ENCODE assay signal across 9 mouse cellular contexts in the genomic region with DNA sequence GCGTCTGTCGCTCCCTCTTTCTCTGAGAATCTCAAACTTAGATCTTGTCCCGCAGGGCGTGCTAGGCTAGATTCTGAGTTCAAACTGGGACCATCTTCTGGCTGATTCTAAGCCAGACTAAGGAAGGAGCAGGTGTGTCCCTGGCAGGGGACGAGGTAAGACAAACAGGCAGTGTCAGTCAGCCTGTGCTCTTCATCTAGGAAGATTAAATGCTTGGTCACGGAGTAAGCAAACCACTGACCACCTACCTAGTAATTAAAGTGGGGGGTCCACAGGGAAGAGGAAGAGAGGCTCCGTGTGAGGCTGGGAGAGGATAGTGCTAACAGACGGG. TPM values are rescaled to one million over a fixed set of nuclear protein-coding genes. Genes with fewer than 3 reads are reported as not detected.
DNase-seq lines count a peak whose midpoint lies in the region; ATAC-seq and TF ChIP-seq lines count a peak whose summit lies in the region.
"Had no signal": no experiment of that assay in that cellular context is flagged by ENCODE, and none has a peak within 500 bp of the region (broad histone marks: within the 10 kb centered on the region; RNA-seq: fewer than 3 reads in every experiment).

No protein-coding gene starts in this region.

- peak overlapping the region in 1 of 2 experiments; percentile 77; a peak in 1 of 4 replicates for H3K27ac ChIP-seq in heart, embryonic 14.5 days (replicated peaks in 1 of 2; ENCODE audit: control insufficient read depth in 1 of 2, insufficient read depth in 1 of 2, low read depth in 2 of 2, low read length in 2 of 2)
- peak overlapping the region; percentile 94 for H3K27ac ChIP-seq in bone marrow, adult 2 months (ENCODE audit: control insufficient read depth, insufficient read depth, low read depth, low read length, poor library complexity)
- H3K27ac ChIP-seq in hindbrain, embryonic 13.5 days = no peak overlapping the region
- H3K27ac ChIP-seq in midbrain, embryonic 11.5 days (ENCODE audit: low read depth, low read length) = no peak overlapping the region

- DNase-seq in heart, postnatal 4 days = no peak
- no peak for DNase-seq in midbrain, embryonic 11.5 days (ENCODE audit: low spot score, missing footprints)
- no peak for DNase-seq in spleen, postnatal 36 days (ENCODE audit: low spot score in 2 of 2)
- DNase-seq in adrenal gland, postnatal 10 days = no peak
- no peak for DNase-seq in embryo, embryonic 11 days

- TF ChIP-seq POLR2A in bone marrow, adult 2 months (IDR thresholded peaks at IDR 0.05; ENCODE audit: borderline replicate concordance, control insufficient read depth, low read depth, low read length) = no peak

- peaks cover 14 to 29% of the 10 kb centered on the region in 2 experiments for H3K4me1 ChIP-seq in heart, embryonic 14.5 days (ENCODE audit: control insufficient read depth in 2 of 2, insufficient read depth in 2 of 2, low read length in 2 of 2)
- peaks cover 9% of the 10 kb centered on the region for H3K4me1 ChIP-seq in bone marrow, adult 2 months (ENCODE audit: control insufficient read depth, insufficient read depth, low read length)
- H3K4me1 ChIP-seq in hindbrain, embryonic 13.5 days (replicated peaks) = peaks cover 14% of the 10 kb centered on the region
- H3K4me1 ChIP-seq in midbrain, embryonic 11.5 days (ENCODE audit: control insufficient read depth, insufficient read depth, low read length) = peaks cover 3% of the 10 kb centered on the region

- H3K4me2 ChIP-seq in heart, embryonic 14.5 days (ENCODE audit: low read length) = peak overlapping the region; percentile 90
- H3K4me2 ChIP-seq in hindbrain, embryonic 13.5 days = peak overlapping the region; percentile 72
- peak overlapping the region; percentile 91 for H3K4me2 ChIP-seq in midbrain, embryonic 11.5 days

- H3K4me3 ChIP-seq in heart, embryonic 14.5 days (ENCODE audit: control insufficient read depth in 1 of 2, insufficient read depth in 1 of 2, low read depth in 1 of 2, low read length in 2 of 2) = peak overlapping the region; percentile 70 to 80
- H3K4me3 ChIP-seq in bone marrow, adult 2 months (replicated peaks; ENCODE audit: control insufficient read depth, low read depth, low read length) = peak overlapping the region; percentile 96
- H3K4me3 ChIP-seq in hindbrain, embryonic 13.5 days = peak overlapping the region; percentile 79
- peak overlapping the region; percentile 75 for H3K4me3 ChIP-seq in midbrain, embryonic 11.5 days (ENCODE audit: low read depth, low read length)

- peak overlapping the region; percentile 85 for H3K9ac ChIP-seq in heart, embryonic 14.5 days (ENCODE audit: low read length)
- H3K9ac ChIP-seq in hindbrain, embryonic 13.5 days = peak overlapping the region; percentile 83
- peak overlapping the region; percentile 77 for H3K9ac ChIP-seq in midbrain, embryonic 11.5 days (ENCODE audit: low read length)

- H3K9me3 ChIP-seq in heart, embryonic 14.5 days (ENCODE audit: control insufficient read depth, low read length) = no peaks in the 10 kb centered on the region
- no peaks in the 10 kb centered on the region for H3K9me3 ChIP-seq in hindbrain, embryonic 13.5 days
- H3K9me3 ChIP-seq in midbrain, embryonic 11.5 days (ENCODE audit: control insufficient read depth, low read length) = no peaks in the 10 kb centered on the region

- no peak for TF ChIP-seq CTCF in bone marrow, adult 2 months (IDR thresholded peaks at IDR 0.05; ENCODE audit: control insufficient read depth, insufficient read depth, low read length)

- no peak for ATAC-seq in heart, embryonic 14.5 days (ENCODE audit: insufficient number of reproducible peaks, insufficient read depth, low FRiP score, low read depth)
- ATAC-seq in hindbrain, embryonic 13.5 days (ENCODE audit: low FRiP score) = peak; percentile 33; the same call in 1 of the 2 replicates
- no peak; the same call in 1 of the 2 replicates for ATAC-seq in midbrain, embryonic 11.5 days (ENCODE audit: low FRiP score)

- WGBS in heart, embryonic 14.5 days = 7% methylated on average over 8 of the region's 8 CpGs
- WGBS in bone marrow, adult 2 months = 11% methylated on average over 8 of the region's 8 CpGs
- 10% methylated on average over 8 of the region's 8 CpGs for WGBS in hindbrain, embryonic 13.5 days
- 7% methylated on average over 8 of the region's 8 CpGs for WGBS in midbrain, embryonic 11.5 days

- no peaks in the 10 kb centered on the region for H3K27me3 ChIP-seq in heart, embryonic 14.5 days (ENCODE audit: control insufficient read depth, insufficient read depth, low read length)
- H3K27me3 ChIP-seq in hindbrain, embryonic 13.5 days = peaks cover 28% of the 10 kb centered on the region
- H3K27me3 ChIP-seq in midbrain, embryonic 11.5 days (ENCODE audit: control insufficient read depth, insufficient read depth, low read length) = no peaks in the 10 kb centered on the region

- H3K36me3 ChIP-seq in heart, embryonic 14.5 days (ENCODE audit: control insufficient read depth, insufficient read depth, low read length) = peaks cover 24% of the 10 kb centered on the region
- peaks cover 3% of the 10 kb centered on the region; the same call in 1 of the 2 replicates for H3K36me3 ChIP-seq in hindbrain, embryonic 13.5 days
- H3K36me3 ChIP-seq in midbrain, embryonic 11.5 days (ENCODE audit: control insufficient read depth, insufficient read depth, low read length) = no peaks in the 10 kb centered on the region

RNA-seq across cellular contexts. Expression of a gene that starts 0.6 kb away (rescaled TPM):
- polyA plus RNA-seq in heart, embryonic 14.5 days (2014; fragmentation: Nextera tagmentation; extraction: Ambion mirVana) = 6.8 and 8.0 TPM in 2 replicates
- total RNA-seq in heart, postnatal 4 days (2021) = 1 to 10 TPM; 6.3 to 8.1 TPM
- polyA plus RNA-seq in bone marrow, adult 2 months (2011; ENCODE audit: insufficient read depth, insufficient read length, low replicate concordance, missing spikeins) = 14.9 and 26.1 TPM in 2 replicates
- 4.8 and 6.4 TPM in 2 replicates for polyA plus RNA-seq in hindbrain, embryonic 13.5 days (2015; fragmentation: Nextera tagmentation; extraction: Ambion mirVana)
- polyA plus RNA-seq in midbrain, embryonic 11.5 days (2014; fragmentation: Nextera tagmentation; extraction: Ambion mirVana) = 2.5 and 3.7 TPM in 2 replicates
- 10 to 100 TPM; 13.8 to 15.1 TPM for total RNA-seq in adrenal gland, postnatal 10 days (2021)

RNA-seq across cellular contexts. Expression of a gene that starts 10.5 kb away (rescaled TPM):
- polyA plus RNA-seq in heart, embryonic 14.5 days (2014; fragmentation: Nextera tagmentation; extraction: Ambion mirVana) = 16.2 and 16.7 TPM in 2 replicates
- total RNA-seq in heart, postnatal 4 days (2021) = 10 to 100 TPM; 22.1 to 23.6 TPM
- polyA plus RNA-seq in bone marrow, adult 2 months (2011; ENCODE audit: insufficient read depth, insufficient read length, low replicate concordance, missing spikeins) = 23.7 and 48.7 TPM in 2 replicates
- 21.3 and 23.7 TPM in 2 replicates for polyA plus RNA-seq in hindbrain, embryonic 13.5 days (2015; fragmentation: Nextera tagmentation; extraction: Ambion mirVana)
- polyA plus RNA-seq in midbrain, embryonic 11.5 days (2014; fragmentation: Nextera tagmentation; extraction: Ambion mirVana) = 17.9 and 22.3 TPM in 2 replicates
- total RNA-seq in adrenal gland, postnatal 10 days (2021) = 10 to 100 TPM; 30.4 to 43.9 TPM

RNA-seq across cellular contexts. Expression of a gene that starts 43.9 kb away (rescaled TPM):
- polyA plus RNA-seq in heart, embryonic 14.5 days (2014; fragmentation: Nextera tagmentation; extraction: Ambion mirVana) = 89.2 and 89.5 TPM in 2 replicates
- 10 to 100 TPM; 56.1 to 59.3 TPM for total RNA-seq in heart, postnatal 4 days (2021)
- 6.4 and 9.2 TPM in 2 replicates for polyA plus RNA-seq in bone marrow, adult 2 months (2011; ENCODE audit: insufficient read depth, insufficient read length, low replicate concordance, missing spikeins)
- polyA plus RNA-seq in hindbrain, embryonic 13.5 days (2015; fragmentation: Nextera tagmentation; extraction: Ambion mirVana) = 37.3 and 41.8 TPM in 2 replicates
- polyA plus RNA-seq in midbrain, embryonic 11.5 days (2014; fragmentation: Nextera tagmentation; extraction: Ambion mirVana) = 42.3 and 50.9 TPM in 2 replicates
- 10 to 100 TPM; 42.8 to 52.2 TPM for total RNA-seq in adrenal gland, postnatal 10 days (2021)

RNA-seq across cellular contexts. Expression of a gene that starts 47.7 kb away (rescaled TPM):
- 0.26 and 0.53 TPM in 2 replicates for polyA plus RNA-seq in heart, embryonic 14.5 days (2014; fragmentation: Nextera tagmentation; extraction: Ambion mirVana)
- 1 to 10 TPM in 1 of 2 experiments, under 1 TPM in 1; 0.60 to 1.2 TPM for total RNA-seq in heart, postnatal 4 days (2021)
- polyA plus RNA-seq in bone marrow, adult 2 months (2011; ENCODE audit: insufficient read depth, insufficient read length, low replicate concordance, missing spikeins) = not detected in 2 replicates
- polyA plus RNA-seq in hindbrain, embryonic 13.5 days (2015; fragmentation: Nextera tagmentation; extraction: Ambion mirVana) = 0.29 TPM in 1 of 2 replicates, not detected in the other
- polyA plus RNA-seq in midbrain, embryonic 11.5 days (2014; fragmentation: Nextera tagmentation; extraction: Ambion mirVana) = 0.41 TPM in 1 of 2 replicates, not detected in the other
- 1 to 10 TPM; 1.0 to 1.3 TPM for total RNA-seq in adrenal gland, postnatal 10 days (2021)
- total RNA-seq: ES-E14 had no signal

RNA-seq across cellular contexts. Expression of a gene that starts 55.7 kb away (rescaled TPM):
- polyA plus RNA-seq in heart, embryonic 14.5 days (2014; fragmentation: Nextera tagmentation; extraction: Ambion mirVana) = not detected in 2 replicates
- total RNA-seq in heart, postnatal 4 days (2021) = not detected
- 1.2 TPM in 1 of 2 replicates, not detected in the other for polyA plus RNA-seq in bone marrow, adult 2 months (2011; ENCODE audit: insufficient read depth, insufficient read length, low replicate concordance, missing spikeins)
- polyA plus RNA-seq in hindbrain, embryonic 13.5 days (2015; fragmentation: Nextera tagmentation; extraction: Ambion mirVana) = not detected in 2 replicates
- polyA plus RNA-seq in midbrain, embryonic 11.5 days (2014; fragmentation: Nextera tagmentation; extraction: Ambion mirVana) = not detected in 2 replicates
- total RNA-seq in adrenal gland, postnatal 10 days (2021) = not detected
- total RNA-seq: ES-E14 had no signal
